Mouse (Mus musculus): ENCODE data around the gene Sat1. TPM values are rescaled to one million over a fixed set of nuclear protein-coding genes. Genes with fewer than 3 reads are reported as not detected.

Sat1 gene
- polyA plus RNA-seq, 1 experiment from 2014 or later: 826 TPM

- Histone ChIP-seq H3K36me3 (ENCODE audit: inconsistent target) (no peaks in the 10 kb centered on the region), H3K4me3 (ENCODE audit: inconsistent target) (no peak overlapping the region), H3K27ac (no peak overlapping the region), H3K79me2 (ENCODE audit: inconsistent target) (no peaks in the 10 kb centered on the region)
- WGBS (ENCODE audit: missing documents): 81% methylated on average over 2 of the region's 4 CpGs
Measured at GRCm38 (mm10) chrX:155191941-155192340, 24.3 kb downstream of the Sat1 start.

GRCm38 (mm10) chrX:155177640-155178039, 38.6 kb downstream of the Sat1 start:
- WGBS (ENCODE audit: missing documents): 46% methylated on average over 2 of the region's 2 CpGs
- Histone ChIP-seq H3K4me3 (ENCODE audit: inconsistent target) (no peak overlapping the region), H3K27ac (peak overlapping the region; percentile 71), H3K79me2 (ENCODE audit: inconsistent target) (no peaks in the 10 kb centered on the region), H3K36me3 (ENCODE audit: inconsistent target) (no peaks in the 10 kb centered on the region)

GRCm38 (mm10) chrX:155177230-155177629, 39.0 kb downstream of the Sat1 start:
- H3K27ac ChIP-seq: peak overlapping the region; percentile 71
- no peak overlapping the region for H3K4me3 ChIP-seq (ENCODE audit: inconsistent target)
- H3K79me2 ChIP-seq (ENCODE audit: inconsistent target): no peaks in the 10 kb centered on the region
- H3K36me3 ChIP-seq (ENCODE audit: inconsistent target): no peaks in the 10 kb centered on the region
- WGBS (ENCODE audit: missing documents): 15% methylated on average over 2 of the region's 2 CpGs

GRCm38 (mm10) chrX:155175568-155175967, 40.7 kb downstream of the Sat1 start:
- Histone ChIP-seq H3K4me3 (ENCODE audit: inconsistent target) (no peak overlapping the region), H3K36me3 (ENCODE audit: inconsistent target) (no peaks in the 10 kb centered on the region), H3K79me2 (ENCODE audit: inconsistent target) (no peaks in the 10 kb centered on the region), H3K27ac (no peak overlapping the region)
- 87% methylated on average over 3 of the region's 4 CpGs for WGBS (ENCODE audit: missing documents)

GRCm38 (mm10) chrX:155172310-155172709, 43.9 kb downstream of the Sat1 start:
- Histone ChIP-seq H3K36me3 (ENCODE audit: inconsistent target) (no peaks in the 10 kb centered on the region), H3K79me2 (ENCODE audit: inconsistent target) (no peaks in the 10 kb centered on the region), H3K27ac (peak overlapping the region; percentile 55), H3K4me3 (ENCODE audit: inconsistent target) (no peak overlapping the region)

GRCm38 (mm10) chrX:155171754-155172153, 44.5 kb downstream of the Sat1 start:
- Histone ChIP-seq H3K4me3 (ENCODE audit: inconsistent target) (no peak overlapping the region), H3K79me2 (ENCODE audit: inconsistent target) (no peaks in the 10 kb centered on the region), H3K36me3 (ENCODE audit: inconsistent target) (no peaks in the 10 kb centered on the region), H3K27ac (peak overlapping the region; percentile 55)
- WGBS (ENCODE audit: missing documents): 0% methylated on average over 1 of the region's 1 CpGs

GRCm38 (mm10) chrX:155169886-155170285, 46.4 kb downstream of the Sat1 start:
- 84% methylated on average over 3 of the region's 8 CpGs for WGBS (ENCODE audit: missing documents)
- Histone ChIP-seq H3K4me3 (ENCODE audit: inconsistent target) (no peak overlapping the region), H3K36me3 (ENCODE audit: inconsistent target) (no peaks in the 10 kb centered on the region), H3K27ac (no peak overlapping the region), H3K79me2 (ENCODE audit: inconsistent target) (no peaks in the 10 kb centered on the region)

GRCm38 (mm10) chrX:155167667-155168066, 48.6 kb downstream of the Sat1 start:
- Histone ChIP-seq H3K27ac (no peak overlapping the region), H3K4me3 (ENCODE audit: inconsistent target) (no peak overlapping the region), H3K79me2 (ENCODE audit: inconsistent target) (no peaks in the 10 kb centered on the region), H3K36me3 (ENCODE audit: inconsistent target) (no peaks in the 10 kb centered on the region)
- 92% methylated on average over 3 of the region's 3 CpGs for WGBS (ENCODE audit: missing documents)

- Histone ChIP-seq H3K36me3 (ENCODE audit: inconsistent target) (no peaks in the 10 kb centered on the region), H3K79me2 (ENCODE audit: inconsistent target) (no peaks in the 10 kb centered on the region), H3K27ac (no peak overlapping the region), H3K4me3 (ENCODE audit: inconsistent target) (no peak overlapping the region)
- 72% methylated on average over 2 of the region's 2 CpGs for whole genome bisulfite sequencing (ENCODE audit: missing documents)
Measured at GRCm38 (mm10) chrX:155166313-155166712, 49.9 kb downstream of the Sat1 start.

- peak overlapping the region; percentile 8; the same call in 1 of the 2 replicates for H3K27ac ChIP-seq
- WGBS (ENCODE audit: missing documents): 33% methylated on average over 1 of the region's 1 CpGs
- H3K4me3 ChIP-seq (ENCODE audit: inconsistent target): no peak overlapping the region
- H3K79me2 ChIP-seq (ENCODE audit: inconsistent target): no peaks in the 10 kb centered on the region
- H3K36me3 ChIP-seq (ENCODE audit: inconsistent target): no peaks in the 10 kb centered on the region
Measured at GRCm38 (mm10) chrX:155163553-155163952, 52.7 kb downstream of the Sat1 start.

Other genes with a start within 250 kb of the Sat1 start
- not detected in 3 replicates for gene Magea8, start 220.6 kb downstream of the Sat1 start, polyA plus RNA-seq (2018)
- not detected in 3 replicates for gene Magea5, start 153.3 kb downstream of the Sat1 start, polyA plus RNA-seq (2018)
- not detected in 3 replicates for gene Magea1, start 126.7 kb downstream of the Sat1 start, polyA plus RNA-seq (2018)
- gene Magea2, start 122.8 kb downstream of the Sat1 start, polyA plus RNA-seq (2018): not detected in 3 replicates
- gene Cldn34b2, start 88.0 kb downstream of the Sat1 start, polyA plus RNA-seq (2018): 0.23 to 0.36 TPM in 2 of 3 replicates, not detected in the other
- gene Acot9, start 46.0 kb upstream of the Sat1 start, polyA plus RNA-seq (2018): 36.0 to 44.3 TPM (median 38.9 TPM) in 3 replicates
- 53.4 to 107 TPM (median 95.0 TPM) in 3 replicates for gene Prdx4, start 124.3 kb upstream of the Sat1 start, polyA plus RNA-seq (2018)

Data from macrophage (primary cell).